ENCODE assay signal across 23 mouse cellular contexts in the genomic region with DNA sequence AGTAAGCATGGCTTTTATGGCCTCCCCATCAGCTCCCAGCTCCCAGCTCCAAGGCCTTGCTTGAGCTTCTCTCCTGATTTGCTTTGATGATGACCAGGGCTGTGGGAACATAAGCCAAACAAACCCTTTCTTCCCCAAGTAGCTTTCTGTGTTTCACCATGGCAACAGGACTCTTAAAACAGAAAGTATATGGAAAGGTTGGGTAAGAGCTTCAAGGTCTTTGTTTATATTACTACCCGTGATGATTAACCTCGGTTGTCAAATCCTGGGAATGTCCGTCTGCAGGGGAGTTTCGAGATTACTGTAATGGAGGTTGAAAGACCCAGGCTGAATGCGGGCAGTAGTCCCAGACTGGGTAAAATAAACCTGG. TPM values are rescaled to one million over a fixed set of nuclear protein-coding genes. Genes with fewer than 3 reads are reported as not detected.
A peak's percentile ranks its signal among the peaks of the same experiment; 100 is the strongest.
DNase-seq lines count a peak whose midpoint lies in the region; ATAC-seq lines count a peak whose summit lies in the region.
"Had no signal": no experiment of that assay in that cellular context is flagged by ENCODE, and none has a peak within 500 bp of the region (broad histone marks: within the 10 kb centered on the region; RNA-seq: fewer than 3 reads in every experiment).

No protein-coding gene starts in this region.

- no peak overlapping the region for H3K4me3 ChIP-seq in kidney, embryonic 16.5 days (ENCODE audit: low read length)
- H3K4me3 ChIP-seq in stomach, embryonic 14.5 days (ENCODE audit: low read depth, low read length) = no peak overlapping the region
- H3K4me3 ChIP-seq: embryonic facial prominence, embryonic 13.5 days; erythroblast, embryonic 14.5 days; forebrain, embryonic 13.5 days; hindbrain, embryonic 15.5 days; lung, embryonic 15.5 days; midbrain, embryonic 13.5 days had no signal

- 41% methylated on average over 5 of the region's 5 CpGs for WGBS in kidney, embryonic 16.5 days
- WGBS in stomach, embryonic 14.5 days = 20% methylated on average over 5 of the region's 5 CpGs

- H3K4me1 ChIP-seq in kidney, embryonic 16.5 days (ENCODE audit: insufficient read depth, low read length) = peaks cover 7% of the 10 kb centered on the region; the same call in 1 of the 2 replicates
- H3K4me1 ChIP-seq in stomach, embryonic 14.5 days (ENCODE audit: control insufficient read depth, insufficient read depth, low read length) = no peaks in the 10 kb centered on the region
- H3K4me1 ChIP-seq: embryonic facial prominence, embryonic 13.5 days; forebrain, embryonic 13.5 days; midbrain, embryonic 13.5 days had no signal

- H3K4me2 ChIP-seq in kidney, embryonic 16.5 days (replicated peaks; ENCODE audit: low read depth, low read length) = no peak overlapping the region
- H3K4me2 ChIP-seq in stomach, embryonic 14.5 days (replicated peaks; ENCODE audit: low read depth, low read length) = no peak overlapping the region
- H3K4me2 ChIP-seq: embryonic facial prominence, embryonic 13.5 days; forebrain, embryonic 13.5 days; hindbrain, embryonic 15.5 days; liver, embryonic 11.5 days; lung, embryonic 15.5 days; midbrain, embryonic 13.5 days had no signal

- H3K27ac ChIP-seq in kidney, embryonic 16.5 days (ENCODE audit: low read length) = no peak overlapping the region
- peak overlapping the region; percentile 21; the same call in 1 of the 2 replicates for H3K27ac ChIP-seq in stomach, embryonic 14.5 days (ENCODE audit: low read length)
- H3K27ac ChIP-seq: embryonic facial prominence, embryonic 13.5 days; forebrain, embryonic 13.5 days; hindbrain, embryonic 15.5 days; kidney, postnatal 0 days; lung, embryonic 15.5 days; midbrain, embryonic 13.5 days had no signal

- DNase-seq in kidney, postnatal 4 days = no peak
- peak; percentile 18 for DNase-seq in 3134 (ENCODE audit: extremely low read depth, insufficient read length, low spot score)
- no peak for DNase-seq in left cerebral cortex, adult 8-10 months (ENCODE audit: low spot score in 2 of 2)
- no peak for DNase-seq in thymus, postnatal 4 days
- no peak for DNase-seq in natural killer cell, adult 2 months (ENCODE audit: low spot score in 2 of 2)
- DNase-seq: adrenal gland, adult 2 months; cerebellum, adult 11-12 months; embryo, embryonic 11 days; gastrocnemius, postnatal 36 days; kidney, adult 18-20 months; right cerebral cortex, postnatal 14 days; spleen, adult 18-20 months had no signal

- H3K36me3 ChIP-seq in kidney, embryonic 16.5 days (ENCODE audit: insufficient read depth, low read length) = no peaks in the 10 kb centered on the region
- no peaks in the 10 kb centered on the region for H3K36me3 ChIP-seq in stomach, embryonic 14.5 days (ENCODE audit: control insufficient read depth, insufficient read depth, low read length)
- H3K36me3 ChIP-seq: embryonic facial prominence, embryonic 13.5 days; hindbrain, embryonic 15.5 days; lung, embryonic 15.5 days; midbrain, embryonic 13.5 days had no signal

- H3K9ac ChIP-seq in kidney, embryonic 16.5 days (replicated peaks; ENCODE audit: low read length) = no peak overlapping the region
- no peak overlapping the region for H3K9ac ChIP-seq in stomach, embryonic 14.5 days (replicated peaks; ENCODE audit: low read depth, low read length)
- H3K9ac ChIP-seq: embryonic facial prominence, embryonic 13.5 days; forebrain, embryonic 13.5 days; hindbrain, embryonic 15.5 days; lung, embryonic 15.5 days; midbrain, embryonic 13.5 days had no signal

- no peaks in the 10 kb centered on the region for H3K9me3 ChIP-seq in kidney, embryonic 16.5 days (ENCODE audit: low read length)
- H3K9me3 ChIP-seq in stomach, embryonic 14.5 days (ENCODE audit: control insufficient read depth, low read depth, low read length) = no peaks in the 10 kb centered on the region
- H3K9me3 ChIP-seq: embryonic facial prominence, embryonic 13.5 days; forebrain, embryonic 13.5 days; hindbrain, embryonic 15.5 days; lung, embryonic 15.5 days; midbrain, embryonic 13.5 days had no signal

- 0 out of 2 replicates have a peak, but pooled peaks have one; percentile 35 for ATAC-seq in kidney, embryonic 16.5 days (ENCODE audit: low FRiP score, low TSS enrichment)
- peak; percentile 25 for ATAC-seq in granulocyte monocyte progenitor cell, adult 5-6 weeks (replicated peaks; ENCODE audit: poor library complexity, severe bottlenecking)
- ATAC-seq in stomach, embryonic 14.5 days (ENCODE audit: insufficient number of reproducible peaks, insufficient read depth, low FRiP score, low read depth) = peak; percentile 43; the same call in 1 of the 2 replicates
- ATAC-seq: forebrain, embryonic 13.5 days; midbrain, embryonic 13.5 days had no signal

- H3K27me3 ChIP-seq in kidney, embryonic 16.5 days (ENCODE audit: insufficient read depth, low read length) = no peaks in the 10 kb centered on the region
- H3K27me3 ChIP-seq in stomach, embryonic 14.5 days (ENCODE audit: control insufficient read depth, insufficient read depth, low read length) = no peaks in the 10 kb centered on the region
- H3K27me3 ChIP-seq: embryonic facial prominence, embryonic 13.5 days; forebrain, embryonic 13.5 days; hindbrain, embryonic 15.5 days; lung, embryonic 15.5 days had no signal

RNA-seq across cellular contexts. Expression of gene Stxbp6, which starts 6.2 kb away (rescaled TPM):
- polyA plus RNA-seq in kidney, embryonic 16.5 days (2015; fragmentation: Nextera tagmentation; extraction: Ambion mirVana) = 29.1 and 35.6 TPM in 2 replicates
- total RNA-seq in granulocyte monocyte progenitor cell, adult 5-6 weeks (2014; fragmentation: Nextera tagmentation) = 8.3 and 18.3 TPM in 2 replicates
- 4.5 and 6.4 TPM in 2 replicates for total RNA-seq in granulocyte monocyte progenitor cell, adult 5-6 weeks (2017)
- polyA plus RNA-seq in stomach, embryonic 14.5 days (2014; fragmentation: Nextera tagmentation; extraction: Ambion mirVana) = 19.5 and 22.0 TPM in 2 replicates
- 10 to 100 TPM; 52.0 to 82.7 (median 62.7) TPM for total RNA-seq in left cerebral cortex, adult 8-10 months (2022)
- polyA plus RNA-seq: erythroblast, embryonic 14.5 days had no signal
